Mouse (Mus musculus) cerebellum, postnatal 14 days (tissue): ENCODE results near the gene Mtrex.
A peak's percentile ranks its signal among the peaks of the same experiment; 100 is the strongest.

Experiments
- DNase-seq, 2 experiments: peaks; one replicate each; pipeline ENCODE4 v3.0.0; 2021; ENCODE audit warnings: mixed read lengths in 2 of 2

The Mtrex gene

DNA sequence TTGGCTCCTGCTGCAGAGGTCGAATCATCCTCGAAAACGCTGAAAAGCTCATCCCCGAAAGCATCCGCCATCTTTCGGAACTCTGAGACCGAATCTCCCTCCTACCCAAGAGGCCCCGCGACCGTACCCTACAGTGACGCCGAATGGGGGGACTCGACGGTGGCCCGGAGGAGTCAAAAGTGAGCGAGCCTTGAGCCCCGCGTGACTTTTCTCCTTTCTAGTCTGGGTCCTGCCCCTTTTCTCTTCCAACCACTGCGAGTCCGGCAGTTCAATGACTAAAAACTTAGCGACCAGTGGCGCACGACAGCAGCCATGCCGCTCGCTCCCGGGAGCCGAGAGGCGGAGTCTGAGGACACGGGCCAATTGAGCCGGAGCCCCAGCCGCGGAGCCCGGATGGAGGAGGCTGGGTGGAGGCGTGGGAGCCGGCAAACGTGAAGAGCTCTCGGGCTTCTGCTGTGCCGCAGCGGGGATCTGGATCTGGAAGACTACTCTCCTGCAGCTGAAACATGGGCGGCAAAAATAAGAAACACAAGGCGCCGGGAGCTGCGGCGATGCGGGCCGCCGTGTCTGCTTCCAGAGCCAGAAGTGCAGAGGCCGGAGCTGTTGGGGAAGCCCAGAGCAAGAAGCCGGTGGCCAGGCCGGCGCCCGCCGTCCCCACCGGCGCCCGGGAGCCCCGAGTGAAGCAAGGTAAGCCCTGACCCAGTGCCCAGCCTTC, at the start of gene Mtrex, which contains the start of gene Dhx29:
Gene Mtrex, minus strand, starts transcription at position 112 of the 715 bp plus-strand sequence.
Gene Dhx29, plus strand, starts transcription at position 168 of the 715 bp plus-strand sequence.
- peak; percentile 99 for DNase-seq

DNA sequence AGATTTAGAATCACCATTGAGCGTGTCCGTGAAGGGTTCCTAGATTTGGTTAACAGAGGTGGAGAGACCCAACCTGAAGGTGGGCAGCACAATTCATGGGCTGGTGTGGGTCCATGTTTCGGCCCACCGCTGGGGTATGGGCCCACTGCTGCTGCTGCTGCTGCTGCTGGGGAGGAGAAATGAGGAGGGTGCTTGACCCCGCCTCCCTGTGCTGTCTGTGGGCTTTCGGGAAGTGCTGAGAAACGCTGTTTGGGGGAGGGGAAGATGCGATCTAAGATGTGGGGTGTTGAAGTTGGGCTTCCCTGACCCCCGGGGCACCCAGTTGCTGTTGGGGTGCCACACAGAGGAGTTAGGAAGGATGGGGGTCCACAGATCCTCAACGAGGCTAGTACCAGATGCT, 49.5 kb upstream of the Mtrex start:
- no peak for DNase-seq

DNA sequence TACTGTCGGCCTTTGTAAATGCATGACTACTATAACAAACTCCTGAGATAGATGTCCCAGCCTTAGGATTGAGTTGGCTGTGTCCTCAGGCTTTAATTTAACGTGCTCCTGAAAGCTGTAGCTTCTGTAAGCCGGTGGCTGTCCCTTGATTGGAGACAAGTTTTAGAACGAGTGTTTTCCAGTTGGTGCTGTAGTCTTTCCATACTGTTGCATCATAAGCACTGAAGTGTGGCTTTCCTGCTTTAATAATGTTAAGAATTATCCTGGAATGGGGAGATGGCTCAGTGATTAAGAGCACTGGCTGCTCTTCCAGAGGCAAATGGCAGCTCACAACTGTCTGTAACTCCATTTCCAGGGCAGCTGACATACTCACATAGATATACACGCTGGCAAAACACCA, 40.1 kb upstream of the Mtrex start:
- DNase-seq: no peak

DNA sequence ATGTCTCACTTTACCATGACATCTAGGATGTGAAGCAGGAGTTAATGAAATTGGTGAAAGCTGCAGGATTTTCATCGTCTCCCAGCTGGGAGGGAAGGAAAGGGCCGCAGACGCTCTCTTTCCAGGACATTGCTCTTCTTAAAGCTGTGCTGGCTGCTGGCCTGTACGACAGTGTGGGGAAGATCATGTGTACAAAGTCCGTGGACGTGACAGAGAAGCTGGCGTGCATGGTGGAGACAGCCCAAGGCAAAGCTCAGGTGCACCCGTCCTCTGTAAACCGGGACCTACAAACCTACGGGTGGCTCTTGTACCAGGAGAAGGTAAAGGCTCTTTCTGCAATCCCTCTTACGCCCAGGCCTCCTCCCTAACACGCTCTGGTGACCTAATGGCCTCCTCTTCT, 37.2 kb upstream of the Mtrex start:
- no peak for DNase-seq

DNA sequence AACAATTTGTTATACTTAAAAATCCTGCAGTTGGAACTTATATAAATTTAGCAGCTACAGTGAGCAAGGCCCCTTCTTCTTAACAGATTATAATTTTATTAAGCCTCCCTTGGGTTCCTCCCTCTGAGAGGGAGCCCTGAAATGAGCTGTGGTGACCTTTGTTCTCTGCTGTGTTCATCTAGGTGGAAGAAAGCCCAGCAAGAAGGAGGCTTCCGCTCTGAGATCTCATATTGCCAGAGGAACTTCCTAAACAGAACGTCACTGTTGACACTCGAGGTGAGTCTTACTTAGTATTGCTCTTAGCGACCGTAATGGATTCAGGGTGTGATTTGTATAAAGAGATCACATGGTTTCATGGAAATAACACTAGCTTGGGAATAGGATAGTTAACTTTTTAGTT, 35.9 kb upstream of the Mtrex start:
- DNase-seq: no peak

DNA sequence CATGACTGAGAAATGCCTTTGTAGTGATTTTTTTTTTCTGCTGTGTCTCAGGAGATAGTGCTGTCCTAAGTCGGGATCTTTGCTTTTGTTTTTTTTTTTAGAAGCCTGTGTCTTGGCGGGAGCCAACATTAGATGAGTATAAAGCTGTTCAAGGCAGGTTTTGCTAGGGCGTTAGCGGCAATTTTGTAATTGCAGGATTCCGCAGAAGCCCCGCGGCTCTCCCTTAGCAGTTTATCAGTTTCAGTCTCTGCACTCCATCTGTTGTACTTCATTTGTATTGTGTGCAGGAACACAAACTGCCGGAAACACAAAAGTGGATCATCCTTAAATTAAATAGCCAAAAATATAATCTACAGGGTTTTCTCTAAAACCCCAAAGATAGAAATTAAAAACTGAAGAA, 26.9 kb upstream of the Mtrex start:
- no peak for DNase-seq

DNA sequence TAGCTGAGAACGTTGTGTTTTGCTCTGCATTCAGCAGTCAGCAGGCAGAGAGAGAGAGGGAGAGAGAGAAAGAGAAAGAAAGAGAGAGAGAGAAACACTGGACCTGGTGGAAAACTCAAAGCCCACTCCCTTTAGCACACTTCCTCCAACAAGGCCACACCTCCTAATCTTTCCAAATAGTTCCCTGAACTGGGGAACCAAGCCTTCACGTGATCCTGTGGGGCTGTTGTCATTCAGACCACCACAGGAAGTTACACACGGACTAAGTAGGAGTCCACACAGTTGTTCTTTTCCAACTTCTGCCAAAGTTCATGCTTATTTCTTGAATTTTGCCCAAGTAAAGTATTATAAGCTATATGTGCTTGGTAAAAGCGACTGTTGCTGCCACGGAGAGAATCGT, 18.7 kb upstream of the Mtrex start:
- no peak for DNase-seq

DNA sequence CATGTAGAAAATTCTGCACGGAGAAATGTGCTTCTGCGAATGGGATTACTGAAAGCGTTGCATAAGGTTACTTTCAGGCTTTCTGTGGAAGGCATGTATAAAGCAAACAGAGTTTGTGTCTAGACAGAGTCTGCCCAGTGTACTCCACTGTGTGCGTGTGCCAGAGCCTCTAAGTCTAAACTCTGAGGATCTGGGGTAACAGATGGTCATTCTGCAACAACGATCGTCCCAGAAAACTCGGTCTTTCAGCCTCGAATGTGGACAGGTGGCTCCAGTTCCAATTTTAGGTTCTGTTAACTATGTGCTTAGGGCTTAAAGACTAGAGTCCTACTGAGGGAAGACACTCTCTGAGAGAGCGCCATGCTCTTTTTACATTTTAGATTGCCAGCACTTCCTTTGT, 18.1 kb upstream of the Mtrex start:
- DNase-seq: no peak

DNA sequence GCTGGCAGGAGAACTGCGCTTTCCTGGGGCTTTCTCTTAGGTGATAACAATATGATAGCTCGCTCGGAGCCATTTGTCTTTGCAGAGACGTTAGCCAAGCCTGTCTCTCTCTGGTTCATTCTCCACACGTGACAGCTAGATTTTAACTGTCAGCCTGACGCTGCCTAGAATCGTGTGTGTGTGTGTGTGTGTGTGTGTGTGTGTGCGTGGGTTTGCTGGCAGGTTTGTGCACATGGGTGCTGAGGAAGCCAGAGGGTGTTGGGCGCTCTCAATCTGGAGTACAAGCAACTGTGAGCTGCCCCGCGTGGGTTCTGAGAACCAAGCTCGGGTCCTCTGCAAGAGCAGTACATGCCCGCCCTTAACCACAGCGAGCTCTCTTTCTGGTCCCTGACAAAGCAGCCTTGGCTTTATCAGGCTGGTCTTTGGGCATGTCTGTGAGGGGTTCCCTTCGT, 14.7 kb upstream of the Mtrex start:
- no peak for DNase-seq

DNA sequence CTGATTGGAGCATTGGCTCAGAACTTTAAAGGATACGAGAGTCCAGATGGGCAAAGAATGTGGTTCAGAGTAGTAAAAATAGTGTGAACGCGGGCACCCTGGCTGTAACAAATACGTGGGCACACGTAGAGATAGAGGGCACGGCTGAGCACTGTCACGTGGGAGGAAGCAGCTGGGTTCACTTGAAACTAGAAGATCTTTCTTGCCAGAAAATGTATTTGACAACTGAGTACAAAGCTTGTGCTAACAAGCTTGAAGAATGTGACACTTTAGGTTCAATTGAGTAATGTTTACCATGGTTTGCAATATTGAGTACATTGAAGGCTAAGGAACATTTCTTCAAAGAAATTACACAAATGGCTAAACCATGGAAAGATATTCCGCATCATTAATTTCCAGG, 10.9 kb upstream of the Mtrex start:
- no peak for DNase-seq

DNA sequence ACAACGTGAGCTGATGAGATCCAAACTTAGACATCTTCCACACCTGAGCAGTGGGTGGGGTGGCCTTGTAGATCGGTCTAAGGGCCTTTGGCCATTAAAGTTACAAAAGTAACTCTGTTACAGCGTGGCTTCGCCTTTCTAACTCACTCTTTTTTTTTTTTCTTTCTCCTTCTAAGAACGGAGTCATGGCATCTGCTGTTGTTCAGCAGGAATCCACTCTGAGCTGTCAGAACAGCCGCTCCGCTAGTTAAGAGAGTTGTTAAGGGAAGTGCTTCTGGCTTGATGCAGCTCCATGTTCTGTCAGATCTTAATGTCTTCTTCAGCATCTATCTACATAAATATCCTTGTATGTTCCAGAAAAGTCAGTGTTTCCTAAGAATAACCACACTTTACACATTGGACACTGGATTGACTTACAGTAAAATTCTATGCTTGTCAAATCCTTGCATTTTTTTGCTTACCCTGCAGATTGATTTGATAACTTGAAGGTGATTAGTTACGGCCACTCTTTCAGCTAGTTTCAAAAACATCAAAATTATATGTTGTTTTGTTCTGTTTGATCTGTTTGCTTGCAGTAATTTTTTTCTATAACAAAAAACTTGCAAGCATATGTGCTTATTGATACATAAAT, 955 bp upstream of the Mtrex start:
- no peak for DNase-seq

DNA sequence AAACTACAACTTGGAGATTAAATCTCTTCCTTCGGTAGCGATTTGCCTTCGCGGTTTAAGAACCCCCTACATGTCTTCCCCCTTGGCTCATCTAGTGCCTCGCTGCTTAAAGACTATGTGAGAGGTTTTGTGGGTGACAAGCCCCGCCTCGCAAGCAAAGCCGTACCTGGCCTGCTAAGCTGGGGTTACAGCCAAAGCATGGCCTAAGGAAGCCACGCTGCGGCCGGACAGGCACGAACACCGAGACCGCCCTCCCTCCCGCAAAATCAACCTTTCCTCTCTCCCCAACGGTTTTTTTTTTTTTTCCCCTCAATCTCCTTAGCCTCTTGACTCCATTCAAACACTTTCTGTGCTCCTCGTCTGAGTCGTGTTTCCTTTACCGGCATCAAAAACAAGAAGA, 402 bp downstream of the Mtrex start:
- peak; percentile 50 for DNase-seq

DNA sequence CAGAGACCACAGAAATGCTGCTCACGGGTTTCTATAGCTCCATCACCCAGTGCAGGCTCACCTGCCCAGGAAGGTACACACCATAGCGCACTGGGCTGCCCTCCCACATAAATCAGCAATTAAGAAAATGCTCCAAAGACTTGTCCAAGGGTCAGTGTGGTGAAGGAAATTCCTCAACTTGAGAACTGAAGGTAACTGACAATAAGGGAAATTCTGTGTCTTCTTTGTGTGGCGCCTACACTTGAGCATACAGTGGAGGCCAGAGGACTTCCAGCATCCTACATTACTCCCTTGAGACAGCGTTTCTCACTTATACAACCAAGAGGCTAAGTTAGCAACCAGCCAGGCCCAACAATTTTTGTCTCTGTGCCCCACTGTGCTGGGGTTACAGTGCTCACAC, 1.2 kb downstream of the Mtrex start:
- no peak for DNase-seq

DNA sequence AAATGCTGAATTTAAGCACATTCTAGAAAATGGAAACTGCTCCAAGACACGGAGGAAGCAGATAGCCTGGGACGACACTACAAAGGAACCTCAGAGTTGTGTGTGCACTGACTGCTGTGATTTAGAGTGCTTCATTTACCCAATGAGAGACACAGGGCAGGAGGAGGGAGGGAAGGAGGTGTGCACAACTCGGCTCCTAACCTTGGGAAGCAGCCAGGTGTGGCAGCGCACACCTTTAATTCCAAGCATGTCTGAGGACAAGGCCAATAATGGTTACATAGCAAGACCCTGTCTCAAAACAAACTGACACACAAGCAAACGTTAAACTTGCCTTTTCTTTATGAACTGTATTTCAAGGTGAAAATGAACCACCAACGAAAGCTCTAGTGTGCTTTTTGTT, 1.9 kb downstream of the Mtrex start:
- DNase-seq: no peak

DNA sequence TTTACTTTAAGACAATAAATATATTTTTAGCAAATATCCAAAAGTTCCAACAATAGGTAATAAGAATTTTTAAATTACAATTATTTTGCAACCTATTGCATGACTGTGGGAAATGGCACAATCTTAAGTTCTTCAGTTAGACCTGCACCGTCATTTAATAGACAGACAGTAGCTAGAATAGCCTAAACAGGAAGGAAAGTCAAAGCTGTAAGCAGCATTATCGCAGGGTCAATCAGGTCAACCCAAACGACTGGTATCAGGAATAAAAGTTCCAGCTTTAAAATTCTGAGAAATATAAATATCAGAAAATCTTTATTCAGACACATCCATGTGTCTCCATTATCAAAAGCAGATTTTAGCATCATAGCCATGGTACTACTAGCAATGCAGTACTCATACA, 6.3 kb downstream of the Mtrex start:
- no peak for DNase-seq

DNA sequence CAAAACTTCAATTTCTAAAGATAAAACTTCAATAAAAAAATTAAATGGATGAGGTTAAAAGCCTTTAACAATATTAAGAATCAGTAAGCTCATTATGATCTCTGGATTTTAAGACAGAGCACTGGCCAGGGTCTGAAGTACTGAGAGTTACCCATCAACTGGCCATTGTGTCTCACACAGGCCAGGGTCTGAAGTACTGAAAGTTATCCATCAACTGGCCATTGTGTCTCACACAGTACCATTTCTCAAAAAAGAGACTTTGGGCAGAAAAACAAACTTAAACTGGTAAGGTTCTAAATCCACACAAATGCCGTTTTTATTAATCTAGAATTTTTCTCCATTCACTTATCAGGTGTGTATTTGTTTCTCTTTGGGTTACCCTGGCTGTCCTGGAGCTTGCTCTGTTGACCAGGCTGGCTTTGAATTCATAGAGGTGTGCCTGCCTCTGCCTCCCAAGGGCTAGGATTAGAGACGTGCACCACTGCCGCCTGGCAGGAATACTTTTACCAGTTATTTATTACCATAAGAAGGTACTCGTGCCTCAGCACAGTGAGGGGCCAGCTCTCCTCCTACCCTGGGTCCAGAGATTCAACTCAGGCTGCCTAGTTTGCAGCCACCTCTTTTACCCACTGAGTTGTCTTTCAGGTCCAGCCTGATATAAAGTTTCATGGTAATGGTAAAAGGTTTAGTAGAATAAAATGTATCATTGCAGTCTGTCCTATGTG, 7.9 kb downstream of the Mtrex start:
- no peak for DNase-seq

DNA sequence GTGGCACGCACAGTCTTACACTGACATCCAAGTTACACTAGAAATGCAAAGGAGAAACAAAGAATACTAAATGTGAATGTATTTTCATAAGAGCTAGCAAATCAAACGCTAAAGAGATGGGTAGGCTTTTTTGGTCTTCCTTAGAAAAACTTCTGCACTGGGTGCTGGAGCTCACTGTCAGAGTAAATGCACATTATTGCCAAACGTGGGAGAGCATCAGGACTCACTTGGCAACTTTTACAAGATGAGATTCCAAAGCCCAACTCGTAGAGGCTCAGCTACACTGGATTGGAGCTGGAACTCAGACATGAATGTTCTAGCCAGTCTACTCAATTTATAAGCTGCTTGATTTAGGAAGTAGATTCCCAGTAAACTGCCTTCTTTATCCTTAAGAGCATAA, 16.8 kb downstream of the Mtrex start:
- no peak for DNase-seq

DNA sequence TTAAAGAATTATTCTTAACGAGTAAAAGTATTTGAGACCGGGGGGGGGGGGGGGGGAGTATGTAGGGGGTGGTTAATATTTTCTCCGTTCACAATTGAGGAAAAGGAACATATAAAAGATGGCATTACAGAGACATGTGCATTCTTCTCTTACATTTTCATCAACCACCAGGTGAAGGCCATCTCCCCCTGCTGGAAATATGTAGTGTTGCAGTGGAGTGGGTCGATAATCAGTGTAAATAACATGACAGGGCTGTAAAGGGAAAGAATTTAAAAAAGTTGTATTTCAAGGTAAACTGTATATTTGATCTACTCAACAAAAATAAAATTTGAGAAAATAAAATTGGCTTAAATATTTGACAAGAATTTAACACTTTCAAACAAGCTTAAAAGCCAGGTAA, 17.5 kb downstream of the Mtrex start:
- DNase-seq: peak; percentile 62 to 66

DNA sequence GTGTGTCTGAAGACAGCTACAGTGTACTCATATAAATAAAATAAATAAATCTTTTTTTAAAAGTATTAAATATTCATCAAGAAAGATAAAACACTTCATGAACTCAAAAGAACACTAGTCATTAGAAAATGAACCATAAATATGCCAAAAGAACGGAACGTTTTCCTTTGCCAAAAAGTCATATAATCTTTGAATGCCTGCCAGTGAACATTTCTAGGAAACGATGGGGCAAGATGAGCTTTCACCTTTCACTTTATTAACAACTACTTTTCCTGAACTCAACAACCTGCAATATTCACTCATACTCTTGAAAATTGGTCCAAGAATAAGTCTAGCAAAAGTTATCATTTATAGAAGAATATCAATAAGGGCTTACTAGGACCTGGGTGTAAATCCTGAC, 25.0 kb downstream of the Mtrex start:
- DNase-seq: no peak

DNA sequence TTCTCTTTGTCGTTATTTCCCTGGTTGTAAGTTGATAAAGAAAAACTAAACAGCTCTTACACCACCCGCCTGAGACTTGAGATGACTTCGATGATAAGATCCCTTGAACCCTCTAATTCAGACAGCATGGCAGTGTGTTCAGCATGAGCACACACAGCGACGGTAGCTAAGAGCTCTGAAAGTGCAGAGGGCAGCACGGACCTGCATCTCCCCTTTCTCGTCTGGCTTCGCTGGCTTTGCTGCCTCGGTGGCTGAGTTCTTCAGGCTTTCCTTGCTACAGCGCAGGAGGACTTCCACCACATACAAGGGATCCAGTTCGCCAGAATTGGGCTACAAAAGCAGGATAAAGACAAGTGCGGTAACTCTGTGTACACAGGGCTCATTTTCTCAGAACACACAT, 40.0 kb downstream of the Mtrex start:
- no peak for DNase-seq

DNA sequence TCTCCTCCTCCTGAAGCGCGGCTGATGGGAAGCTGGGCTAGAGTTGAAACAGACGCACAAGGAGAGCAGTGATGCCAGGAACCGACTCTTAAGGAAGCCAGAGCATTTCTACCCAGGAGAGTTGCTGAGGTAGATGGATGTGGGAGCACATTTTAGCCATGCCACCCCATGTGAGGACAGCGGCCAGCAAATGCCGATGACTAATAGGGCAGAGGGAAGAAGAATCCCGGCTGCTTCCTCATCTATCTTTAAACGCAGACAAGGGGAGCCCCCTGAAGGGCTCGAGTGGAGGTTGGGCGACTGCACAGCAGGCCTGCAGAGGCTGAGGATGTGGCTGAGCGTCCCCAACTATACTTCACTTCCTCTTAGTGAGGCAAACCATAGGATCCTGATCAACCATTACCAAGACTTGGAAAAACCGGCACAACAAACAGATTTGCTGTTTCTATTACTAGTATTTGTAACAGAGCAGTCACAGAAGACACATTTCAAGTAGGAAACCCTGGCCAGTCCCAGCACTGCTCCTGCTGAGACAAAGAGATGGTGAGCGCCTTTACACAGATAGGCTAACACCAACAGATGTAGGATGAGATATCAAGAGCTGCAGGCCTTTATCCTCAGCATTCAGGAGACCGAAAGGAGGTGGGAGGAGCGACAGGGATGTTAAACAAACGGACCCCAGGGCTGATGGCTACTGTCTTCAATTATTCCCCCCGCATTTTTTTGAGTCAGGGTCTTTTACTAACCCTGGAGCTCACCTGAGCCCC, 55.5 kb downstream of the Mtrex start:
- DNase-seq: no peak

DNA sequence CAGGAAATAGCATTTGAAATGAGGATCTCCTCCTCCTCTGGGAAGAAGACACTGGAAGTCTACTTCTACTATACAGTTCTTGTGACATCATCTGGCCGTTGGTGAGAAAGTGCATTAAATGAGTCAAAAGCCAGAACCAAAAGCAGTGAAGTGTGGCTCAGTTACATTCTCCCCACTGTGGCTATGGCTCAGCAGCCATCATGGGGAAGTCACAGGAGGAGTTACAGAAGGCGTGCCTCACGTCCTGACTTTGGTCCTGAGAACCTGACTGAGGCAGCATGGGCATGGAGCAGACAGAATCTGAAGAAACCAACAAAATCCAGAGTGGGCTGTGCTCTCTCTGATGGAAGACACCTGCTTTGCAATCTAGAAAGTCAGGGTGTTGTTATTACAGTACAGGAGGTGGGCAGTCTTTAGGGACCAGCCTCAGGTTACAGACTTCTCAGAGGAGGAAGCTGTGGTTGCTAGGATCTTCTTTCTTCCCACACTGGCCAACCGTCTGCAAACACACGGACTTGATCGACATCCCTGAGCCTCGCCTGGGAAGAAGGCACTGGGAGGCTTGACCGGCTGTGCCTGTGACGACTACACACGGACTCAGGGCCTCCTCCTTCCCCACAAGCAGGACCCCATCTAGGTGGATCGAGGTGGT, 57.0 kb downstream of the Mtrex start:
- no peak for DNase-seq

DNA sequence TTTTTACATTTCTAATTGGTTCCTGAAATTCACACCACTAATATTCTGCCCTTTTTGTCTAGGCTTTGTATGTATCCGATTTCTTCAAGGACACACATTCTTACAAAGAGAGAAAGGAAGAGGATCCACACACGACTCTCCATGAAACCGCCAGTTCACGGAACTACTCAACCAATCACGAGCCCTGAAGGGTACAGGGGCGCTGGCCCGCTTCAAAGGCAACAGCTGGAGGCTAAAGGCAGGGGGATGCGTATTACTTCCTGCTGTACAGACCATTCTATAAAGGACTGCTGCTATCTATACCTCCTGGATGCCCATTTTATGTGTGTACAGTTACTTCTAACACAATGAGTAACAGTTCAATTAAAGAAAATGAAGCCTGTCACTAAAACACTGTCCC, 59.8 kb downstream of the Mtrex start:
- DNase-seq: no peak
